ENCODE assay signal across 23 mouse cellular contexts in the genomic region with DNA sequence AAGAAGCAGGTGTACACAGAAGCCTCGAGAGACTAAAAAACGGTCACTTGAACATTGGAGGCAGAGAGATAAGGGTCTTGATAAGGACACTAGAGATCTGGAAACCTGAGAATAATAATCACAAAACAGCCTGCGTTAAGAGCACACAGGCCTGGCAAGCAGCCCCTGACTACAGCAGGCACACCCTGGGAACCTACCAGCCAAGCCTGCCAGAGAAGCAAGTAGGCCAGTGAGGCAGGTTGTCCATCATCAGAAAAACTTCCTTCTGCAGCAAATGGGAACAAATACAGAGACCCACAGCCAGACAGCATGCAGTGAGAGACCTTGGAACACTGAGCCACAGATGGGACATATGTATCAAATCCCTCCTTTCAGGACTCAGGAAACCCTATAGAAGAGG.
DNase-seq lines count a peak whose midpoint lies in the region; ATAC-seq lines count a peak whose summit lies in the region.
"Had no signal": no experiment of that assay in that cellular context is flagged by ENCODE, and none has a peak within 500 bp of the region (broad histone marks: within the 10 kb centered on the region; RNA-seq: fewer than 3 reads in every experiment).

No protein-coding gene starts in this region.

- H3K4me3 ChIP-seq in embryonic facial prominence, embryonic 10.5 days, result no peak overlapping the region
- no peak overlapping the region for H3K4me3 ChIP-seq in liver, embryonic 12.5 days
- no peak overlapping the region for H3K4me3 ChIP-seq in kidney, embryonic 16.5 days (ENCODE audit: low read length)
- H3K4me3 ChIP-seq: embryonic facial prominence, embryonic 15.5 days; erythroblast, embryonic 14.5 days; forebrain, embryonic 10.5 days; gastrocnemius, adult 2 months; heart, embryonic 12.5 days; hindbrain, embryonic 10.5 days; hindbrain, embryonic 15.5 days had no signal

- no peaks in the 10 kb centered on the region for H3K27me3 ChIP-seq in embryonic facial prominence, embryonic 10.5 days (replicated peaks; ENCODE audit: low read depth, poor library complexity, severe bottlenecking)
- no peaks in the 10 kb centered on the region for H3K27me3 ChIP-seq in liver, embryonic 12.5 days (replicated peaks)
- no peaks in the 10 kb centered on the region for H3K27me3 ChIP-seq in kidney, embryonic 16.5 days (ENCODE audit: insufficient read depth, low read length)
- H3K27me3 ChIP-seq: embryonic facial prominence, embryonic 15.5 days; heart, embryonic 12.5 days; hindbrain, embryonic 15.5 days had no signal

- no peaks in the 10 kb centered on the region for H3K9me3 ChIP-seq in embryonic facial prominence, embryonic 10.5 days
- H3K9me3 ChIP-seq in liver, embryonic 12.5 days (replicated peaks), result no peaks in the 10 kb centered on the region
- H3K9me3 ChIP-seq in kidney, embryonic 16.5 days (ENCODE audit: low read length), result no peaks in the 10 kb centered on the region
- H3K9me3 ChIP-seq: embryonic facial prominence, embryonic 15.5 days; forebrain, embryonic 10.5 days; G1E; heart, embryonic 12.5 days; hindbrain, embryonic 10.5 days; hindbrain, embryonic 15.5 days had no signal

- H3K9ac ChIP-seq in liver, embryonic 12.5 days, result no peak overlapping the region
- H3K9ac ChIP-seq in kidney, embryonic 16.5 days (replicated peaks; ENCODE audit: low read length), result no peak overlapping the region
- H3K9ac ChIP-seq: embryonic facial prominence, embryonic 15.5 days; heart, embryonic 12.5 days; hindbrain, embryonic 15.5 days had no signal

- no peak overlapping the region for H3K4me2 ChIP-seq in liver, embryonic 12.5 days
- H3K4me2 ChIP-seq in kidney, embryonic 16.5 days (replicated peaks; ENCODE audit: low read depth, low read length), result no peak overlapping the region
- H3K4me2 ChIP-seq: embryonic facial prominence, embryonic 15.5 days; heart, embryonic 12.5 days; hindbrain, embryonic 15.5 days had no signal

- peaks cover 6% of the 10 kb centered on the region; the same call in 1 of the 2 replicates for H3K4me1 ChIP-seq in embryonic facial prominence, embryonic 10.5 days
- no peaks in the 10 kb centered on the region for H3K4me1 ChIP-seq in liver, embryonic 12.5 days
- no peaks in the 10 kb centered on the region for H3K4me1 ChIP-seq in kidney, embryonic 16.5 days (ENCODE audit: insufficient read depth, low read length)
- H3K4me1 ChIP-seq: embryonic facial prominence, embryonic 15.5 days; hindbrain, embryonic 15.5 days had no signal

- no peak overlapping the region for H3K27ac ChIP-seq in embryonic facial prominence, embryonic 10.5 days (replicated peaks)
- H3K27ac ChIP-seq in liver, embryonic 12.5 days, result no peak overlapping the region
- H3K27ac ChIP-seq in kidney, embryonic 16.5 days (ENCODE audit: low read length), result no peak overlapping the region
- H3K27ac ChIP-seq: embryonic facial prominence, embryonic 15.5 days; forebrain, embryonic 10.5 days; gastrocnemius, adult 2 months; hindbrain, embryonic 10.5 days; hindbrain, embryonic 15.5 days had no signal

- no peaks in the 10 kb centered on the region for H3K36me3 ChIP-seq in embryonic facial prominence, embryonic 10.5 days (replicated peaks)
- H3K36me3 ChIP-seq in liver, embryonic 12.5 days, result no peaks in the 10 kb centered on the region
- no peaks in the 10 kb centered on the region for H3K36me3 ChIP-seq in kidney, embryonic 16.5 days (ENCODE audit: insufficient read depth, low read length)
- H3K36me3 ChIP-seq: embryonic facial prominence, embryonic 15.5 days; forebrain, embryonic 10.5 days; G1E; heart, embryonic 12.5 days; hindbrain, embryonic 10.5 days; hindbrain, embryonic 15.5 days had no signal

- peak; percentile 76 for ATAC-seq in cerebellum, adult (ENCODE audit: insufficient number of reproducible peaks, low FRiP score, low TSS enrichment)
- ATAC-seq in liver, embryonic 12.5 days, result no peak
- ATAC-seq in kidney, embryonic 16.5 days (ENCODE audit: low FRiP score, low TSS enrichment), result no peak
- ATAC-seq: CD4-positive, CD25-positive, alpha-beta regulatory T cell, adult 4 months; forebrain, embryonic 14.5 days; inflammation-experienced regulatory T-cells, adult 6 months; intestine, postnatal 0 days had no signal

- 76% methylated on average over 3 of the region's 3 CpGs for WGBS in embryonic facial prominence, embryonic 10.5 days
- 49% methylated on average over 3 of the region's 3 CpGs for WGBS in liver, embryonic 12.5 days (ENCODE audit: insufficient replicate concordance)
- 64% methylated on average over 3 of the region's 3 CpGs for WGBS in kidney, embryonic 16.5 days

- no peak for DNase-seq in cerebellum, postnatal 4 days (ENCODE audit: low spot score in 2 of 2)
- DNase-seq in cerebellum, adult 9-10 months, result peak; percentile 85
- peak; percentile 70 to 81 for DNase-seq in cerebellum, postnatal 25 days
- DNase-seq in embryonic facial prominence, embryonic 10.5 days (ENCODE audit: low spot score), result no peak
- DNase-seq: adrenal gland, postnatal 10 days; B cell, adult 2 months; gastrocnemius, adult 2 months; gastrocnemius, postnatal 25 days; kidney, adult 8-10 months had no signal

Comparison
In these comparisons a context has a peak if more than half of its experiments do, and no peak if none do; other contexts are left out.
1. DNase-seq: peak in cerebellum, adult 9-10 months (single experiment) and cerebellum, postnatal 25 days (2 of 2); none in cerebellum, postnatal 4 days (0 of 2) and embryonic facial prominence, embryonic 10.5 days (single experiment).